Mouse (Mus musculus) gastrocnemius, postnatal 36 days (tissue): ENCODE data around the gene Snx29. TPM values are rescaled to one million over a fixed set of nuclear protein-coding genes. Genes with fewer than 3 reads are reported as not detected.

ENCODE experiments used
- DNase-seq, 2 experiments: peaks; one replicate each; pipeline ENCODE4 v3.0.0; 2022
- intact Hi-C: fragments of 180-260 bp; cut with DNase I; formaldehyde crosslinking; loops from one replicate; pipeline ENCODE4 v1.15.1; 2025
- total RNA-seq, 2 experiments: library from RNA; stranded (reverse); gene quantifications; 2 replicates each; pipeline ENCODE4 v1.2.3; 2021

The Snx29 gene
- total RNA-seq, 2 experiments from 2014 or later, result 7.8 to 10.7 TPM

DNA sequence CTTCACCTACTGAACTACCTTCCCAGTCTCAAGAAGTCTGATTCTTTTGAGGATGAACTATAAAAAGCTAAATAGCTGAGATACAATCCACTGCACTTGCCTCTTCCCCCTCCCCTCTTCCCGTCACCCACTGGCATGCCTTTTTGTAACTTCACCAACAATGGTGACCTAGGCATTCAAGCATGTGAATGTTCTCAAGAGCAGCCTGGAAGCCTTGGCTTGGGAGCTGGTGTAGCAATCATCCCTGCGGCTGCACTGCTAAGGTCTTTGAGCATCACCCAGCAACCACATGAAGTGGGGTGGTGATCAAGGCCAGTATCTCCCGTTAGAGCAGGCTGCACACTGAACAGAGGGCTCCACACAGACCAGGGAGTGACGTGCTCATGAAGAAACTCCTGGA is 471.9 kb downstream of the Snx29 start:
- intact Hi-C loops, result no loop called here
- no peak for DNase-seq

DNA sequence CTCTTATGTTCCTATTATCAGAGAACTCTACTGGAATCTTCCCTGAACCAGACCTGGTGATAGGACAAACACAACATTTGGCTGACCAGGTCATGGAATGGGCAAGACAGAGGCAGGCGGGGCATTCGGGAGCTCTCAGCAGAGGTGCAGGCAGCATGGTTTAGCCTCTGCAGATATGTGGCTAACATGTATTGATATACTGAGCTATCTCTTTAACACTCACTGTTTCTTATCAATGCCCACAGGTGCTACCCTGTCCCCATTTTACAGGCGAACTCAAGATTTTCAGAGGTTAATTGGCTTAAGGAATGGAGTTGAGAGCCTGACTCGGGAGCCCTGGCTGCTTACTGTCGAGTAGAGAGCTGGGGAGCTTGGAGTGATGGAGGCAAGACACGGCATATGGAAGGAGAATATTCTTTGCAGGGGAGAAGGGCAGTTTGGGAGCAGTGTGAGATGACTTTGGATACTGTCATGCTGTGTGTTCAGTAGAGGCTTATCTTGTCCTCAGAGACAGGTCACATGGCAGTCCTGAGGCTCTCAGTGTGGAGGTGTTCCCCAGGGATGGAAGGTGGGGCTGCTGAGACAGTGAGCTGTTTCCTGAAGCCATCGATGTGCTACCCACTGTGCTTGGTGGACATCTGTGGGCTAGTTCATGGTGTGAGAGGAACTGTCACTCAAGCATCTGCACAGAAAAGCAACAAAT is 473.2 kb downstream of the Snx29 start:
- intact Hi-C loops, result no loop called here
- no peak for DNase-seq

DNA sequence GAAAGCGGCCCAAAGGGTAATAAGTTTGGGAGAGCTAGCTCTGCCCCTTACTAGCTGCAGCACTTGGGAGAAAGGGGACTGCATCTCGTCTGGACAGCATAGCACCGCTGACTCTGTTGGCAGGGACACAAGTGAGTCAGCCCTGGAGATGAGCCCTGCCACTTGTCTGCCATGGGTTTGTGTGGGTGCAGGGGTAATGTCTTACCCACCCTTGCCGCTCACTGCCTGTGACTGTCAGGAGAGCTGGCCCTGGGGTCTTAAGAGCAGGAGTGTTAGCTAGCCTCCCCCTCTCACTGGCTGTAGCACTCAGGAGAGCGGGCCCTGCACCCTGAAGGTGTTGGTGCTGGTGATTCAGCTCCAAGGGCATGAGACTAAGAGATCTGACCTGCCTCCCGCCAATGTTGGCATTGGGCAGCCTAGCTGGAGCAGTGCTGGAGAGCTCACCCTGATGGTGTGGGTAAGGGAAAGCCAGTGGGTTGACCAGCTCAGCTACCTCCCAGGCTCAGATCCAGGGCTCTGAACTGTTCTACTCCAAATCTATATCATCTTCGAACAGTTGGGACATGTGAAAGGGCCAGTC is 479.3 kb downstream of the Snx29 start:
- intact Hi-C loops, result loop anchor here (1.0 kb wide), 1 partner anchor 18 kb away; no protein-coding TSS in a partner anchor
- no peak for DNase-seq

Other genes starting within 250 kb of the Snx29 start
- gene Txndc11, start 188.3 kb upstream of the Snx29 start, total RNA-seq, result 1 to 10 TPM; 7.6 to 8.6 TPM
- gene Zc3h7a, start 146.5 kb upstream of the Snx29 start, total RNA-seq, result 10 to 100 TPM; 13.8 to 19.0 TPM
- gene Rsl1d1, start 119.6 kb upstream of the Snx29 start, total RNA-seq, result 10 to 100 TPM; 40.2 to 50.7 TPM
- gene Gspt1, start 68.6 kb upstream of the Snx29 start, total RNA-seq, result 10 to 100 TPM; 54.4 to 62.0 TPM
- not detected for gene Tnfrsf17, start 9.1 kb upstream of the Snx29 start, total RNA-seq